Mouse (Mus musculus): ENCODE measurements around the gene Sh3d19. TPM values are rescaled to one million over a fixed set of nuclear protein-coding genes. Genes with fewer than 3 reads are reported as not detected.
A peak's percentile ranks its signal among the peaks of the same experiment; 100 is the strongest.

Gene Sh3d19
- polyA plus RNA-seq, 1 experiment from 2014 or later, result 38.2 TPM

DNA sequence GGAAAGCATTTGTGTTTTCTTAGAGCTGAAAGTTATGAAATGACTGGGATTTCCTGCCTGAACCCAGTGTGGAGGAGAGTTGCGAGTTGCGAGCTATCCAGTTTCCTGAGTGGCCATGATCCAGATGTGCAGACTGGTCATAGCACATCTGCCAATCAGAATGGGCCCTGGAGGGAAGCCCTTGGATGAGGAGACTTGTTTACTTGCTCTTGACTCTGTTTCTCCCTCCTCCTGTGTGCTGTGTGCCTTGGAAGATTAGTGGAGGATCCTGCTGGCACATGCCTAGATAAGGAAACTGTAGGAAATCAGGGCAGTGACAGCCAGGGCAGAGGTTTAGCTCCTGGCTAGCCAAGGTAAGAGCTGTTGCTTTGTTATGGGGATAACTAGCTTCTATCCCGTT is 67.7 kb downstream of the Sh3d19 start:
- no peak for TF ChIP-seq CTCF (IDR thresholded peaks at IDR 0.05; ENCODE audit: low read depth)
- no peaks in the 10 kb centered on the region for H3K27me3 ChIP-seq (ENCODE audit: insufficient read depth, low read length)
- no peaks in the 10 kb centered on the region for H3K9me3 ChIP-seq (ENCODE audit: low read depth, low read length)
- H3K4me3 ChIP-seq (ENCODE audit: low read depth, low read length), result no peak overlapping the region
- DNase-seq (peak; percentile 79), ATAC-seq (ENCODE audit: insufficient read depth) (peak; percentile 87)
- peak overlapping the region; percentile 43 for H3K4me2 ChIP-seq
- H3K36me3 ChIP-seq (ENCODE audit: insufficient read depth), result 0 out of 2 replicates have a peak, but pooled peaks cover 5% of the 10 kb centered on the region
- peak overlapping the region; percentile 90 for H3K27ac ChIP-seq (ENCODE audit: low read depth)
- 18% methylated on average over 3 of the region's 3 CpGs for WGBS
- H3K4me1 ChIP-seq (ENCODE audit: insufficient read depth), result peaks cover 15% of the 10 kb centered on the region
- no peak overlapping the region for H3K9ac ChIP-seq

DNA sequence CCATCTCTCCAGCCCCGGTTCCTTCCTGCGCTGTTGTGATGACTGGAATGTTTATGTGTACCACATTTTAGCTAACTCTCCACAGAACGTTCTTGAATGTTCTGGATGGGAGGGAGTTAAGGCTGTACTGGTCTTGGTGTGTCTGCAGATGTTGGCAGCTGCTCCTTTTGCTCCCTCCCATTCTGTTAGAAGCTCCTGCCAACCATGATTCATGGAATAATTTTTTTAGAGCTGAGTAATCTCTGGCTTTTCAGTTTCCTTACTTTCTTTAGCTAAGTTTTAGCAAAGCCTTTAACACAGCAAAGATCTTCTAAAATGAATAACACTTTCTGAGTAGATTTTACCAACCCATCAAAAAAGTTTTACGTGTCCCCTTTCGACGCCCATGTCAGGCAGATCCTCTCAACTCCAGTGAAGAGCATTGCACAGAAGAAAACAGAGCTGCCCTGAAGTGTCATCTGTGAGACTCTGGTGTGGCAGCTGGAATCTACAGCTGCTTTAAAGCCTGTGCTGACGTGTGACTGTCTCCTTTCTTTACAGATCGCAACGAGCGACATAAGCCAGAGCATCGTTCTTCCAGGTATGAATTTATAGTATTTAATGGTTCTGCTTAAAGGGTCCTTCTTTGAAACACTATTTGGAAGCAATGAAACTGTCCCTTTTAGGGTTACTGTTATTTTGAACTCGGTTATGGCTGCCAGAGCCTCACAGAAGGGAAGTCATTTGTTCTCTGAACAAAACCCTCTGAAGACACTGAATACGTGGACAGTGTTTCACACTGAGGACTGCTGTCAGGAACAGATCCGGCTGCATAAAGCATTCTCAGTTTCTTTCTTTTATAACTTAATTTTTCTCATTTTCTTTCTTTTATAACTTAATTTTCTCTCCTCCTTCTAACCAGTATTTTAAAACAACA is 69.6 kb downstream of the Sh3d19 start:
- no peak for TF ChIP-seq CTCF (IDR thresholded peaks at IDR 0.05; ENCODE audit: low read depth)
- peaks cover 15% of the 10 kb centered on the region for H3K4me1 ChIP-seq (ENCODE audit: insufficient read depth)
- H3K4me2 ChIP-seq, result peak overlapping the region; percentile 44
- peak; percentile 75 for ATAC-seq (ENCODE audit: insufficient read depth)
- WGBS, result 45% methylated on average over 14 of the region's 14 CpGs
- H3K27me3 ChIP-seq (ENCODE audit: insufficient read depth, low read length), result no peaks in the 10 kb centered on the region
- no peak overlapping the region for H3K9ac ChIP-seq
- peak overlapping the region; percentile 12; the same call in 1 of the 2 replicates for H3K4me3 ChIP-seq (ENCODE audit: low read depth, low read length)
- peak; percentile 85 for DNase-seq
- H3K36me3 ChIP-seq (ENCODE audit: insufficient read depth), result 0 out of 2 replicates have a peak, but pooled peaks cover 5% of the 10 kb centered on the region
- H3K9me3 ChIP-seq (ENCODE audit: low read depth, low read length), result no peaks in the 10 kb centered on the region
- peak overlapping the region; percentile 85 for H3K27ac ChIP-seq (ENCODE audit: low read depth)

- DNase-seq (no peak), ATAC-seq (ENCODE audit: insufficient read depth) (no peak)
- Histone ChIP-seq H3K4me2 (no peak overlapping the region), H3K36me3 (ENCODE audit: insufficient read depth) (peaks cover 6% of the 10 kb centered on the region; the same call in 1 of the 2 replicates), H3K4me3 (ENCODE audit: low read depth, low read length) (no peak overlapping the region), H3K4me1 (ENCODE audit: insufficient read depth) (no peaks in the 10 kb centered on the region), H3K9me3 (ENCODE audit: low read depth, low read length) (0 out of 2 replicates have a peak, but pooled peaks cover 4% of the 10 kb centered on the region), H3K27me3 (ENCODE audit: insufficient read depth, low read length) (no peaks in the 10 kb centered on the region), H3K27ac (ENCODE audit: low read depth) (no peak overlapping the region), H3K9ac (no peak overlapping the region)
- no peak for TF ChIP-seq CTCF (IDR thresholded peaks at IDR 0.05; ENCODE audit: low read depth)
- WGBS, result 91% methylated on average over 9 of the region's 9 CpGs
These were observed 76.9 kb downstream of the Sh3d19 start for GRCm38 (mm10) chr3:86047686-86048408.

DNA sequence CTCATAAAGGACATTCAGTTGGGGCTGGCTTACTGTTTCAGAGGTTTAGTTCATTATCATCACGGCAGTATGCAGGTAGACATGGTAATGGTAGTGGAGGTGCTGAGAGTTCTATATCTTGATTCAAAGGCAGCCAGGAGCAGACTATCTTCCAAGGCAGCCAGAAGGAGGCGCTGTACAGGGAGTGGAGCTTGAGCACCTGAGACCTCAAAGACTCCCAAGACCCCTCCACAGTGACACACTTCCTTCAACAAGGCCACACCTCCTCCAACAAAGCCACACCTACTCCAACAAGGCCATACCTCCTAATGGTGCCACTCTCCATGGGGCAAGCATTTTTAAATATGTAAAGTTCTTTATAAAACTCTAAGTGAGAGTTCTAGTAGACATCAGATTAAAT is 78.1 kb downstream of the Sh3d19 start:
- WGBS, result 85% methylated on average over 2 of the region's 2 CpGs
- no peak overlapping the region for H3K27ac ChIP-seq (ENCODE audit: low read depth)
- H3K27me3 ChIP-seq (ENCODE audit: insufficient read depth, low read length), result no peaks in the 10 kb centered on the region
- DNase-seq (no peak), ATAC-seq (ENCODE audit: insufficient read depth) (no peak)
- no peak overlapping the region for H3K9ac ChIP-seq
- H3K4me3 ChIP-seq (ENCODE audit: low read depth, low read length), result no peak overlapping the region
- H3K4me2 ChIP-seq, result no peak overlapping the region
- H3K36me3 ChIP-seq (ENCODE audit: insufficient read depth), result peaks cover 5% of the 10 kb centered on the region; the same call in 1 of the 2 replicates
- no peaks in the 10 kb centered on the region for H3K4me1 ChIP-seq (ENCODE audit: insufficient read depth)
- 0 out of 2 replicates have a peak, but pooled peaks cover 4% of the 10 kb centered on the region for H3K9me3 ChIP-seq (ENCODE audit: low read depth, low read length)
- TF ChIP-seq CTCF (IDR thresholded peaks at IDR 0.05; ENCODE audit: low read depth), result no peak

- H3K9ac ChIP-seq, result no peak overlapping the region
- DNase-seq (peak; percentile 52), ATAC-seq (ENCODE audit: insufficient read depth) (no peak)
- H3K9me3 ChIP-seq (ENCODE audit: low read depth, low read length), result no peaks in the 10 kb centered on the region
- TF ChIP-seq CTCF (IDR thresholded peaks at IDR 0.05; ENCODE audit: low read depth), result no peak
- no peak overlapping the region for H3K4me3 ChIP-seq (ENCODE audit: low read depth, low read length)
- 62% methylated on average over 4 of the region's 4 CpGs for WGBS
- H3K4me2 ChIP-seq, result no peak overlapping the region
- H3K36me3 ChIP-seq (ENCODE audit: insufficient read depth), result no peaks in the 10 kb centered on the region
- 0 out of 2 replicates have a peak, but pooled peaks cover 7% of the 10 kb centered on the region for H3K4me1 ChIP-seq (ENCODE audit: insufficient read depth)
- H3K27me3 ChIP-seq (ENCODE audit: insufficient read depth, low read length), result no peaks in the 10 kb centered on the region
- peak overlapping the region; percentile 1; the same call in 1 of the 2 replicates for H3K27ac ChIP-seq (ENCODE audit: low read depth)
These were observed 85.8 kb downstream of the Sh3d19 start for GRCm38 (mm10) chr3:86056678-86057077.

GRCm38 (mm10) chr3:86057436-86058095 is 86.7 kb downstream of the Sh3d19 start:
- H3K9ac ChIP-seq, result no peak overlapping the region
- H3K27ac ChIP-seq (ENCODE audit: low read depth), result no peak overlapping the region; the same call in 1 of the 2 replicates
- no peak overlapping the region for H3K4me2 ChIP-seq
- 30% methylated on average over 6 of the region's 6 CpGs for WGBS
- H3K9me3 ChIP-seq (ENCODE audit: low read depth, low read length), result no peaks in the 10 kb centered on the region
- H3K4me3 ChIP-seq (ENCODE audit: low read depth, low read length), result no peak overlapping the region
- DNase-seq (peak; percentile 80), ATAC-seq (ENCODE audit: insufficient read depth) (peak; percentile 93)
- H3K27me3 ChIP-seq (ENCODE audit: insufficient read depth, low read length), result no peaks in the 10 kb centered on the region
- TF ChIP-seq CTCF (IDR thresholded peaks at IDR 0.05; ENCODE audit: low read depth), result no peak
- no peaks in the 10 kb centered on the region for H3K36me3 ChIP-seq (ENCODE audit: insufficient read depth)
- 0 out of 2 replicates have a peak, but pooled peaks cover 7% of the 10 kb centered on the region for H3K4me1 ChIP-seq (ENCODE audit: insufficient read depth)

Data from lung, embryonic 14.5 days (tissue).